Comparison of ENCODE assay signal across 18 mouse cellular contexts in the genomic region with DNA sequence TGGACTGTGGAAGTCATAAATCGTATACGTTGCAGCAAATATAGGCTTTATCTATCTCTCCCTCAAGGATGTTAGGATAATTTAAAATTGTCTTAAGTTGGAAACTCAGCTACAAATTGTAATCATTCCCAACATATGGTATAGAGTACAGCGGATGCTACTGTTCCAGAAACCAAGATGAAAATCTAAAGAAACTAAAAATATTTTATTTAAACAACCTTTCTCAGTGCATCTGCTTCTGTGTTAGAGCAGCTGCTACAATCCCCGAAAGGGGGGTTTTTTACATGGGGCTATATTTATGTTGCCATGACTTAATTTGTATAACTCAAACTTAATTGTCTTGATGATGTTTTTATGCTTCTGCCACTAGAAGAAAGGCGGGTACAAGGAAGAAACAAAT.
A peak's percentile ranks its signal among the peaks of the same experiment; 100 is the strongest.
DNase-seq lines count a peak whose midpoint lies in the region; ATAC-seq lines count a peak whose summit lies in the region.
"Had no signal": no experiment of that assay in that cellular context is flagged by ENCODE, and none has a peak within 500 bp of the region (broad histone marks: within the 10 kb centered on the region; RNA-seq: fewer than 3 reads in every experiment).

No protein-coding gene starts in this region.

- ATAC-seq in frontal cortex, adult (ENCODE audit: low TSS enrichment), result peak; percentile 83
- ATAC-seq: forebrain, embryonic 14.5 days; Patski had no signal

- no peak for DNase-seq in frontal cortex, postnatal 25 days (ENCODE audit: low spot score in 2 of 2)
- DNase-seq in left cerebral cortex, postnatal 14 days (ENCODE audit: low spot score in 2 of 2), result peak; percentile 5 to 8
- DNase-seq in left cerebral cortex, postnatal 36 days (ENCODE audit: low spot score in 2 of 2), result no peak
- DNase-seq in right cerebral cortex, postnatal 25 days, result peak; percentile 6
- no peak for DNase-seq in right cerebral cortex, postnatal 4 days
- no peak for DNase-seq in cerebellum, adult 11 months
- DNase-seq: adrenal gland, adult 2 months; adrenal gland, postnatal 14 days; B cell, adult 2 months; cerebellum, adult 18-20 months; cerebellum, adult 9-10 months; cerebellum, postnatal 14 days; gastrocnemius, adult 2 months; gastrocnemius, postnatal 14 days; heart, adult 11 months had no signal

- intact Hi-C loops in left cerebral cortex, postnatal 14 days (cut with DNase I), result no loop called here
- intact Hi-C loops in left cerebral cortex, postnatal 36 days (cut with DNase I), result no loop called here

Comparison
In these comparisons a context has a peak if more than half of its experiments do, and no peak if none do; other contexts are left out.
1. DNase-seq: peak in left cerebral cortex, postnatal 14 days (2 of 2) and right cerebral cortex, postnatal 25 days (single experiment); none in frontal cortex, postnatal 25 days (0 of 2), left cerebral cortex, postnatal 36 days (0 of 2), right cerebral cortex, postnatal 4 days (single experiment) and cerebellum, adult 11 months (single experiment).